Mouse (Mus musculus) megakaryocyte, embryonic 14.5 days (primary cell): ENCODE data around the gene Gpatch2l.

ENCODE experiments used
- FLI1 ChIP-seq: IDR thresholded peaks from 2 replicates; pipeline ENCODE4 v1.6.1; 2012; ENCODE audit warnings: low read length, inconsistent platforms, mixed read lengths
- GATA1 ChIP-seq: IDR thresholded peaks from 3 replicates; pipeline ENCODE4 v1.6.1; 2012; ENCODE audit warnings: mixed read lengths, low read length, inconsistent platforms, borderline replicate concordance

DNA sequence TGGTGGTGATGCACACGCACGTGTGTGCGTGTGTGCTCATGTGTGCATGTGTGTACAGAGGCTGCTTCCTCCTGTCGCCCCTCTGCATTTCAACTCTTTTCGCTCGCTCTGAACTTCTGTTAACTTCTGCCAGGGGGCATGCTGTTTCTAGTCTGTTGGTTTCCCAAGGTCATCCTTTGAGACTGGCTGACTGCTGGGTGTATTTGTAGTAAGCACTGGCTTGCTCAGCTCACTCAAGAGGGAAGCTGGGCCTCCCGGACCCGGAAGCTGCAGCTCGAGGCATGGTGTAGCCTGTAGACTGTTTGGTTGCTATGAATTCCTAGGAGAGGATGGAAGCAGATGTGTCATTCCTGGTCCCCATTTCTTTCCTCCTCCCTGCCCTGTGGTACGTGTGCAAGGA, 61.3 kb downstream of the Gpatch2l start:
- TF ChIP-seq FLI1 = no peak
- no peak for TF ChIP-seq GATA1
